In genomic region chr13:90503188-90503587, GRCm38 (mm10) we compare ENCODE assay signal across 22 mouse cellular contexts.
DNase-seq lines count a peak whose midpoint lies in the region; ATAC-seq and TF ChIP-seq lines count a peak whose summit lies in the region.
"Had no signal": no experiment of that assay in that cellular context is flagged by ENCODE, and none has a peak within 500 bp of the region (broad histone marks: within the 10 kb centered on the region; RNA-seq: fewer than 3 reads in every experiment).

No protein-coding gene starts in this region.

- peak; percentile 56; the same call in 1 of the 2 replicates for ATAC-seq in hindbrain, embryonic 16.5 days
- ATAC-seq in hindbrain, embryonic 13.5 days (ENCODE audit: low FRiP score) = no peak
- ATAC-seq in lung, embryonic 14.5 days (ENCODE audit: insufficient read depth) = no peak
- no peak for ATAC-seq in lung, postnatal 0 days
- ATAC-seq: intestine, embryonic 15.5 days had no signal

- no peaks in the 10 kb centered on the region for H3K27me3 ChIP-seq in hindbrain, embryonic 16.5 days (replicated peaks; ENCODE audit: control insufficient read depth, insufficient read depth, low read length)
- H3K27me3 ChIP-seq in hindbrain, embryonic 13.5 days = no peaks in the 10 kb centered on the region
- no peaks in the 10 kb centered on the region for H3K27me3 ChIP-seq in lung, embryonic 14.5 days (ENCODE audit: insufficient read depth, low read length)
- H3K27me3 ChIP-seq in lung, postnatal 0 days (replicated peaks; ENCODE audit: insufficient read depth, low read length) = no peaks in the 10 kb centered on the region
- H3K27me3 ChIP-seq: hindbrain, embryonic 12.5 days; intestine, embryonic 15.5 days; kidney, embryonic 15.5 days; megakaryocyte, embryonic 14.5 days; neural tube, embryonic 12.5 days had no signal

- no peak overlapping the region for H3K27ac ChIP-seq in hindbrain, embryonic 16.5 days (ENCODE audit: low read depth, low read length)
- no peak overlapping the region for H3K27ac ChIP-seq in hindbrain, embryonic 13.5 days
- H3K27ac ChIP-seq in lung, embryonic 14.5 days (ENCODE audit: low read depth) = no peak overlapping the region
- H3K27ac ChIP-seq in lung, postnatal 0 days (ENCODE audit: low read length) = no peak overlapping the region
- H3K27ac ChIP-seq: hindbrain, embryonic 12.5 days; intestine, embryonic 15.5 days; kidney, embryonic 15.5 days; neural tube, embryonic 12.5 days; stomach, postnatal 0 days had no signal

- no peak for TF ChIP-seq EP300 in lung, postnatal 0 days (IDR thresholded peaks at IDR 0.05)

- TF ChIP-seq CTCF in lung, embryonic 14.5 days (IDR thresholded peaks at IDR 0.05; ENCODE audit: low read depth) = no peak
- TF ChIP-seq CTCF in lung, postnatal 0 days (IDR thresholded peaks at IDR 0.05) = no peak

- no peak overlapping the region for H3K4me2 ChIP-seq in hindbrain, embryonic 16.5 days (ENCODE audit: low read length)
- no peak overlapping the region for H3K4me2 ChIP-seq in hindbrain, embryonic 13.5 days
- H3K4me2 ChIP-seq in lung, embryonic 14.5 days = no peak overlapping the region
- H3K4me2 ChIP-seq in lung, postnatal 0 days (replicated peaks; ENCODE audit: low read depth, low read length) = no peak overlapping the region
- H3K4me2 ChIP-seq: heart, embryonic 11.5 days; hindbrain, embryonic 12.5 days; intestine, embryonic 15.5 days; kidney, embryonic 15.5 days; neural tube, embryonic 12.5 days had no signal

- H3K36me3 ChIP-seq in hindbrain, embryonic 16.5 days (ENCODE audit: control insufficient read depth, insufficient read depth, low read length) = no peaks in the 10 kb centered on the region
- H3K36me3 ChIP-seq in hindbrain, embryonic 13.5 days = no peaks in the 10 kb centered on the region
- H3K36me3 ChIP-seq in lung, embryonic 14.5 days (ENCODE audit: insufficient read depth) = no peaks in the 10 kb centered on the region
- H3K36me3 ChIP-seq in lung, postnatal 0 days (ENCODE audit: insufficient read depth, low read length) = no peaks in the 10 kb centered on the region
- H3K36me3 ChIP-seq: hindbrain, embryonic 12.5 days; intestine, embryonic 15.5 days; kidney, embryonic 15.5 days; neural tube, embryonic 12.5 days had no signal

- H3K4me3 ChIP-seq in hindbrain, embryonic 16.5 days (ENCODE audit: low read length) = no peak overlapping the region
- H3K4me3 ChIP-seq in hindbrain, embryonic 13.5 days = no peak overlapping the region
- no peak overlapping the region for H3K4me3 ChIP-seq in lung, embryonic 14.5 days (ENCODE audit: low read depth, low read length)
- H3K4me3 ChIP-seq in lung, postnatal 0 days (ENCODE audit: low read depth, low read length) = no peak overlapping the region
- H3K4me3 ChIP-seq: hindbrain, embryonic 12.5 days; intestine, embryonic 15.5 days; kidney, embryonic 15.5 days; megakaryocyte, embryonic 14.5 days; neural tube, embryonic 12.5 days had no signal

- no peaks in the 10 kb centered on the region for H3K4me1 ChIP-seq in hindbrain, embryonic 16.5 days (ENCODE audit: control insufficient read depth, insufficient read depth, low read depth, low read length)
- H3K4me1 ChIP-seq in hindbrain, embryonic 13.5 days (replicated peaks) = no peaks in the 10 kb centered on the region
- H3K4me1 ChIP-seq in lung, embryonic 14.5 days (ENCODE audit: insufficient read depth) = no peaks in the 10 kb centered on the region
- no peaks in the 10 kb centered on the region for H3K4me1 ChIP-seq in lung, postnatal 0 days (ENCODE audit: insufficient read depth, low read depth, low read length)
- H3K4me1 ChIP-seq: hindbrain, embryonic 12.5 days; intestine, embryonic 15.5 days; megakaryocyte, embryonic 14.5 days; neural tube, embryonic 12.5 days had no signal

- peak; percentile 53 for DNase-seq in lung, embryonic 14.5 days
- no peak for DNase-seq in lung, postnatal 0 days (ENCODE audit: low spot score)
- DNase-seq in NIH3T3 (ENCODE audit: low read depth) = peak; percentile 49
- DNase-seq in adipocyte (ENCODE audit: low spot score) = peak; percentile 60
- DNase-seq in frontal cortex, adult 2 months (ENCODE audit: extremely low spot score in 1 of 2, low spot score in 1 of 2) = no peak
- DNase-seq: adrenal gland, postnatal 14 days; cerebellum, adult 11 months; cerebellum, postnatal 14 days; embryo, embryonic 11 days; heart, postnatal 10 days; liver; lung, adult 2 months; right cerebral cortex, postnatal 4 days had no signal

- H3K9me3 ChIP-seq in hindbrain, embryonic 16.5 days (ENCODE audit: control insufficient read depth, low read length) = no peaks in the 10 kb centered on the region
- H3K9me3 ChIP-seq in hindbrain, embryonic 13.5 days = no peaks in the 10 kb centered on the region
- no peaks in the 10 kb centered on the region for H3K9me3 ChIP-seq in lung, embryonic 14.5 days (ENCODE audit: low read depth, low read length)
- H3K9me3 ChIP-seq in lung, postnatal 0 days (ENCODE audit: low read length) = no peaks in the 10 kb centered on the region
- H3K9me3 ChIP-seq: hindbrain, embryonic 12.5 days; intestine, embryonic 15.5 days; kidney, embryonic 15.5 days; neural tube, embryonic 12.5 days had no signal

- H3K9ac ChIP-seq in hindbrain, embryonic 16.5 days (ENCODE audit: low read depth, low read length) = no peak overlapping the region
- H3K9ac ChIP-seq in hindbrain, embryonic 13.5 days = no peak overlapping the region
- no peak overlapping the region for H3K9ac ChIP-seq in lung, embryonic 14.5 days
- H3K9ac ChIP-seq in lung, postnatal 0 days (replicated peaks; ENCODE audit: low read depth) = no peak overlapping the region
- H3K9ac ChIP-seq: hindbrain, embryonic 12.5 days; intestine, embryonic 15.5 days; kidney, embryonic 15.5 days; neural tube, embryonic 12.5 days had no signal

- 61% methylated on average over 2 of the region's 2 CpGs for WGBS in hindbrain, embryonic 16.5 days
- 98% methylated on average over 2 of the region's 2 CpGs for WGBS in hindbrain, embryonic 13.5 days
- WGBS in lung, embryonic 14.5 days = 61% methylated on average over 2 of the region's 2 CpGs
- 70% methylated on average over 2 of the region's 2 CpGs for WGBS in lung, postnatal 0 days

Comparison
In these comparisons a context has a peak if more than half of its experiments do, and no peak if none do; other contexts are left out.
1. DNase-seq: peak in lung, embryonic 14.5 days (single experiment), NIH3T3 (single experiment) and adipocyte (single experiment); none in lung, postnatal 0 days (single experiment) and frontal cortex, adult 2 months (0 of 2).